Mouse (Mus musculus) 3134 (cell line): ENCODE measurements around the gene Klrg2.

Experiments used
- DNase-seq: peaks from one replicate; pipeline ENCODE4 v3.0.0-alpha.2; 2011; ENCODE audit warnings: low spot score; ENCODE audit not compliant: insufficient read length; ENCODE audit errors: extremely low read depth

Klrg2 gene

GRCm38 (mm10) chr6:38632826-38633225, 4.2 kb downstream of the Klrg2 start:
- DNase-seq: no peak

- DNase-seq: no peak
Measured at GRCm38 (mm10) chr6:38629556-38629955, 7.5 kb downstream of the Klrg2 start.

- DNase-seq: no peak
Measured at GRCm38 (mm10) chr6:38627486-38627885, 9.6 kb downstream of the Klrg2 start.

GRCm38 (mm10) chr6:38627081-38627480, 10.0 kb downstream of the Klrg2 start:
- no peak for DNase-seq

GRCm38 (mm10) chr6:38626086-38626485, 11.0 kb downstream of the Klrg2 start:
- no peak for DNase-seq

GRCm38 (mm10) chr6:38624439-38624838, 12.6 kb downstream of the Klrg2 start:
- DNase-seq: no peak

- DNase-seq: no peak
Measured at GRCm38 (mm10) chr6:38623457-38623856, 13.6 kb downstream of the Klrg2 start.

- no peak for DNase-seq
Measured at GRCm38 (mm10) chr6:38622406-38622805, 14.6 kb downstream of the Klrg2 start.

GRCm38 (mm10) chr6:38609892-38610291, 27.1 kb downstream of the Klrg2 start:
- DNase-seq: no peak

- DNase-seq: peak; percentile 10
Measured at GRCm38 (mm10) chr6:38597481-38597880, 39.6 kb downstream of the Klrg2 start.

GRCm38 (mm10) chr6:38581711-38582110, 55.3 kb downstream of the Klrg2 start:
- no peak for DNase-seq

GRCm38 (mm10) chr6:38580112-38580857, 56.8 kb downstream of the Klrg2 start:
- DNase-seq: no peak

- no peak for DNase-seq
Measured at GRCm38 (mm10) chr6:38576096-38576495, 60.9 kb downstream of the Klrg2 start.
